Mouse (Mus musculus) megakaryocyte, embryonic 14.5 days (primary cell): Measurements from ENCODE around the gene 2900026A02Rik. TPM values are rescaled to one million over a fixed set of nuclear protein-coding genes. Genes with fewer than 3 reads are reported as not detected.

Experiments
- H3K27me3 ChIP-seq: replicated peaks from 2 replicates; pipeline ENCODE3; 2012; ENCODE audit warnings: inconsistent platforms
- H3K36me3 ChIP-seq: replicated peaks from 2 replicates; pipeline ENCODE3; 2012; ENCODE audit warnings: low read length, inconsistent platforms, mixed read lengths
- H3K4me1 ChIP-seq: 2 replicates; pipeline ENCODE4 v1.6.1; 2012; ENCODE audit warnings: inconsistent platforms
- H3K4me3 ChIP-seq: replicated peaks from 2 replicates; pipeline ENCODE3; 2012; ENCODE audit warnings: moderate library complexity, mild to moderate bottlenecking, inconsistent platforms
- H3K9me3 ChIP-seq: 2 replicates; pipeline ENCODE4 v1.6.1; 2012; ENCODE audit warnings: inconsistent platforms
- FLI1 ChIP-seq: IDR thresholded peaks from 2 replicates; pipeline ENCODE4 v1.6.1; 2012; ENCODE audit warnings: low read length, inconsistent platforms, mixed read lengths
- GATA1 ChIP-seq: IDR thresholded peaks from 3 replicates; pipeline ENCODE4 v1.6.1; 2012; ENCODE audit warnings: mixed read lengths, low read length, inconsistent platforms, borderline replicate concordance
- polyA plus RNA-seq: library from polyadenylated mRNA; stranded (reverse); fragments of >175 nt; gene quantifications from 2 replicates; pipeline ENCODE4 v1.2.3, GENCODE M21; 2012; ENCODE audit warnings: low replicate concordance; ENCODE audit not compliant: insufficient read depth

Gene 2900026A02Rik
- polyA plus RNA-seq, 1 experiment: 1.7 TPM

DNA sequence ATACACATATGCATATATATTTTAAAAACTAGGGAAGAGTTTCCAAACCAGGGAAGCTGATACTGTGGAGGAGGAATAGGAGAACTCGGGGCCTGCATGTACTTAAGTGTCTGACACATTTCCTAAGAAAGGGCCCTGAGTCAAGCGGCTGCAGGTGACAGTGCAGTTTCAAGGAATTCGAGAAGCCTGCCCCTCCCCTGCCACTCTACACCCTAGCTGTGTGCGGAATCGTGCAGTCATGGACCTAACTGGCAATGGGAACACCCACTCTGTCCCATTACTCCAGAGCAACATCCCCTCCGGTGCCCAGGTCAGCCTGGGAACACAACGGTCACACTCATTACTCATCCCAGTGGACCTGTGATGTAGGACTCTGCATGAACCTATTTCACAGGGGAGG lies 114.4 kb downstream of the 2900026A02Rik start:
- H3K27me3 ChIP-seq: peaks cover 53% of the 10 kb centered on the region
- TF ChIP-seq GATA1 (no peak), FLI1 (no peak)
- H3K9me3 ChIP-seq: no peaks in the 10 kb centered on the region
- peaks cover 1% of the 10 kb centered on the region for H3K36me3 ChIP-seq
- peak overlapping the region; percentile 48 for H3K4me3 ChIP-seq
- H3K4me1 ChIP-seq: peaks cover 58% of the 10 kb centered on the region

- H3K9me3 ChIP-seq: no peaks in the 10 kb centered on the region
- H3K4me1 ChIP-seq: peaks cover 47% of the 10 kb centered on the region
- no peak for TF ChIP-seq FLI1
- no peak for TF ChIP-seq GATA1
- H3K4me3 ChIP-seq: no peak overlapping the region
- H3K36me3 ChIP-seq: peaks cover 10% of the 10 kb centered on the region
- H3K27me3 ChIP-seq: peaks cover 64% of the 10 kb centered on the region
Observed at GRCm38 (mm10) chr5:113105481-113105880, 115.6 kb downstream of the 2900026A02Rik start.

GRCm38 (mm10) chr5:113105035-113105434 lies 116.0 kb downstream of the 2900026A02Rik start:
- Histone ChIP-seq H3K9me3 (no peaks in the 10 kb centered on the region), H3K4me3 (no peak overlapping the region), H3K27me3 (peaks cover 68% of the 10 kb centered on the region)

DNA sequence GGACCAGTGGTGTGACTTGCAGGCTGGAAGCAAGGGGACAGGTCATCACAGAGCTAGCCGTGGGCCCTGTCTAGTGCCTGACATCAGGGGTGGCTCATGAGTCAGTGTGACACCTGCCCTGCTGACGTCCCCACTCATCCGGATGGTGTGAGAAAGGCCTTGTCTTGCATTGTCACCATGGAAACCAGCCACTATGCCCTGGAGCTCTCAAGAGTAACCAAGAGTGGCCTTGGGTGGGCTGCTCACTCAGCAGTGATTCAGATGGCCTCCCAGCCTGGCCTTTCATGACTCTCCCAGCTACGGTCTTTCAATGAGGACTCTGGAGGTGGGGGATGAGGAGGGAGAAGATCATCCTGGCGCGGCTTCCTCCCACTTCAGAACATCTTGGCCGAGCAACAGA lies 118.6 kb downstream of the 2900026A02Rik start:
- Histone ChIP-seq H3K4me3 (no peak overlapping the region), H3K4me1 (peaks cover 22% of the 10 kb centered on the region), H3K9me3 (no peaks in the 10 kb centered on the region), H3K27me3 (peaks cover 86% of the 10 kb centered on the region), H3K36me3 (peaks cover 24% of the 10 kb centered on the region)
- no peak for TF ChIP-seq FLI1
- no peak for TF ChIP-seq GATA1

More at GRCm38 (mm10) chr5:113105035-113105434, 116.0 kb downstream of the 2900026A02Rik start:
- peaks cover 42% of the 10 kb centered on the region for H3K4me1 ChIP-seq
- no peak for TF ChIP-seq GATA1
- TF ChIP-seq FLI1: no peak
- H3K36me3 ChIP-seq: peaks cover 15% of the 10 kb centered on the region

GRCm38 (mm10) chr5:113101457-113101856 lies 119.6 kb downstream of the 2900026A02Rik start:
- Histone ChIP-seq H3K4me3 (no peak overlapping the region), H3K4me1 (peaks cover 12% of the 10 kb centered on the region), H3K27me3 (peaks cover 87% of the 10 kb centered on the region), H3K9me3 (no peaks in the 10 kb centered on the region), H3K36me3 (peaks cover 34% of the 10 kb centered on the region)
- TF ChIP-seq FLI1 (no peak), GATA1 (no peak)

DNA sequence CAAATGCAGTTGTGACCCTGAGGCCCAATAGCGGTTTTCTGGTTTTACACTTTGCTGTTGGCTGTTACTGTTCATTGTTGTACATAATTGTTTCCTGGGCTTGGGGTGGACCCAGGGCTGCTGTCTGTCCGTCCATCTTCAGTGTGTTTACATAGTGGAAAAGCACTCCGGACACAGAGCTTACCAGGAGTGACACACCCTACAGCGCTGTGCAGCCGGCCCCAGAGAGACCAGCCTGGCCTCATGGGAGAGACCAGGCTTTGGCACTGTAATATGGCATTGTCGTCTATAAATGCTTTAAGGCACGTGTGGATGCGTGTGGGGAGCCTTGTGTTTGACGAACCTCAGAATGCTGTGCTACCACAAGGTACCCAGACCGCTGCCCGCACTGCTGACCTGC lies 120.6 kb downstream of the 2900026A02Rik start:
- peaks cover 7% of the 10 kb centered on the region; the same call in 1 of the 2 replicates for H3K4me1 ChIP-seq
- H3K4me3 ChIP-seq: no peak overlapping the region
- H3K27me3 ChIP-seq: peaks cover 93% of the 10 kb centered on the region
- TF ChIP-seq FLI1: no peak
- no peak for TF ChIP-seq GATA1
- no peaks in the 10 kb centered on the region for H3K9me3 ChIP-seq
- peaks cover 45% of the 10 kb centered on the region for H3K36me3 ChIP-seq

GRCm38 (mm10) chr5:113099546-113099945 lies 121.5 kb downstream of the 2900026A02Rik start:
- no peak for TF ChIP-seq FLI1
- no peak for TF ChIP-seq GATA1
- H3K36me3 ChIP-seq: peaks cover 53% of the 10 kb centered on the region
- no peak overlapping the region for H3K4me3 ChIP-seq
- peaks cover 3% of the 10 kb centered on the region; the same call in 1 of the 2 replicates for H3K4me1 ChIP-seq
- peaks cover 91% of the 10 kb centered on the region for H3K27me3 ChIP-seq
- H3K9me3 ChIP-seq: no peaks in the 10 kb centered on the region

GRCm38 (mm10) chr5:113097551-113097950 lies 123.5 kb downstream of the 2900026A02Rik start:
- Histone ChIP-seq H3K27me3 (peaks cover 88% of the 10 kb centered on the region), H3K4me3 (no peak overlapping the region), H3K9me3 (no peaks in the 10 kb centered on the region), H3K4me1 (no peaks in the 10 kb centered on the region; the same call in 1 of the 2 replicates), H3K36me3 (peaks cover 70% of the 10 kb centered on the region)
- no peak for TF ChIP-seq GATA1
- no peak for TF ChIP-seq FLI1

- Histone ChIP-seq H3K27me3 (peaks cover 73% of the 10 kb centered on the region), H3K9me3 (no peaks in the 10 kb centered on the region), H3K4me3 (no peak overlapping the region), H3K4me1 (no peaks in the 10 kb centered on the region), H3K36me3 (peaks cover 81% of the 10 kb centered on the region)
- TF ChIP-seq GATA1 (no peak), FLI1 (no peak)
Observed at GRCm38 (mm10) chr5:113095456-113095855, 125.6 kb downstream of the 2900026A02Rik start.

DNA sequence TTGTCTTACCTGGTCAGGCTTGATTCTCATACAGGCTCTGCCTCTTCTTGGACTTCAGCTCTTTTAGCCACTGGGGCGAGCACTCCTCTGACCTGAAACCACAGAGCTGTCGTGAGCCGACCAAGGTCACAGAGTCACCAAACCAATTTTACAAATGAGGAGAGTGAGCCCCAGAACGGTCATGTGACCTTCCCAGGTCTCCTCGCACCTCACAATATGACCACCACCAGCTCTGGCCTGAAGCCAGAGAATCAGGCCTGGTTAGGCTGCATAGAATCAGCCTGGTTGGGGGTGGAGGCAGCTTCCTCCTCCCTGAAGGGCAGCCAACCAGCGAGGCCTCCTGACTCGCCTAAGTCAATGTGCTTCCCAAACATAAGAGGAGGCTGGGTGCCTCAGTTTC lies 128.6 kb downstream of the 2900026A02Rik start:
- Histone ChIP-seq H3K4me3 (no peak overlapping the region), H3K4me1 (no peaks in the 10 kb centered on the region), H3K9me3 (no peaks in the 10 kb centered on the region), H3K36me3 (peaks cover 81% of the 10 kb centered on the region), H3K27me3 (peaks cover 69% of the 10 kb centered on the region)
- TF ChIP-seq FLI1 (no peak), GATA1 (no peak)

DNA sequence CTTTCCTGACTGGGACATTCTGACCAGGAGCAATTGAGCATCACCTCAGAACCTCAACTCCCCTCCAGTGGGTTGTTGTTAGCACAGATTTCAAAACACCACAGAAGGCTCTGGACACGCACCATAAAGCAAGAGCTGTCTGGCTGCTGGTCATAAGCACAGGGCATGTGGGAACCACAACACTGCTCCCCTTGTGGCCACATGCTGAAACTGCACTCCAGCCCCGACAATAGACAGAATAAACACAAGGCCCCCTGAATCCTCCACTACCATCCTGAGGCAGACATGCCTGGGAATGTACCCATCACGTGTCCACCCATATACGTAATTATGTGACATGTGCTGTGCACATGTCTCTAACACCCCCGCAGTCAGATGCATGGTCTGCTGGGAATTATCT lies 129.9 kb downstream of the 2900026A02Rik start:
- H3K4me1 ChIP-seq: no peaks in the 10 kb centered on the region
- peaks cover 68% of the 10 kb centered on the region for H3K36me3 ChIP-seq
- TF ChIP-seq FLI1 (no peak), GATA1 (no peak)
- no peak overlapping the region for H3K4me3 ChIP-seq
- H3K27me3 ChIP-seq: peaks cover 62% of the 10 kb centered on the region
- H3K9me3 ChIP-seq: no peaks in the 10 kb centered on the region
